Mouse (Mus musculus) megakaryocyte progenitor cell, adult 5-6 weeks (primary cell): ENCODE data around the gene Fads3. TPM values are rescaled to one million over a fixed set of nuclear protein-coding genes. Genes with fewer than 3 reads are reported as not detected.

Source experiments
- ATAC-seq: replicated peaks from 2 replicates; pipeline ENCODE4 v1.8.0; 2016; ENCODE audit warnings: mild to moderate bottlenecking, moderate TSS enrichment, inconsistent platforms; ENCODE audit not compliant: poor library complexity
- total RNA-seq, 2 experiments: library from RNA; stranded (forward) in 1 of 2; stranded (reverse) in 1 of 2; fragments of 157-497, 149-512 nt in 1 of 2; fragments of 200-1000 nt in 1 of 2; gene quantifications; 2 replicates each; pipeline versions ENCODE4 v1.2.3 to v1.2.4; 2015 to 2017

Gene Fads3
- total RNA-seq, 2 experiments from 2014 or later = 2.1 to 2.8 TPM

DNA sequence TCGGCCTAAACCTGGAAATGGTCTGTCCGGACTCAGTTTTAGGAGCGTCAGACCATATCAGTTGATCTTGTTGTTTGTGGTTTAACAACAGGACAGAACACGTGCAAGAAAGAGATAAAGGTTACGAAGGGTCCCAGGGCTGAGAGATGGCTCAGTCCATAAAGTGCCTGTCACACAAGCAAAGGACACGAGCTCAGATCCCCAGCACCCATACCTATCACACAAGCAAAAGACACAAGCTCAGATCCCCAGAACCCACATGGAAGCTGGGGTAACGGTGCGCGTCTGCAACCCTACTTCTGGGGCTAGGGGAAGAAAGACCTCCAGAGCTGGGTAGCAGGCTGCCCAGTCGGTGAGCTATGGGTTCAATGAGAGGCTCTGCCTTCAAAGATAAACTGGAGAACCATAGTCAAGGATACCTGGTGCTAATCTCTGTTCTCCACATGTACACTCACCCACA, 63.7 kb downstream of the Fads3 start:
- ATAC-seq = peak; percentile 44

DNA sequence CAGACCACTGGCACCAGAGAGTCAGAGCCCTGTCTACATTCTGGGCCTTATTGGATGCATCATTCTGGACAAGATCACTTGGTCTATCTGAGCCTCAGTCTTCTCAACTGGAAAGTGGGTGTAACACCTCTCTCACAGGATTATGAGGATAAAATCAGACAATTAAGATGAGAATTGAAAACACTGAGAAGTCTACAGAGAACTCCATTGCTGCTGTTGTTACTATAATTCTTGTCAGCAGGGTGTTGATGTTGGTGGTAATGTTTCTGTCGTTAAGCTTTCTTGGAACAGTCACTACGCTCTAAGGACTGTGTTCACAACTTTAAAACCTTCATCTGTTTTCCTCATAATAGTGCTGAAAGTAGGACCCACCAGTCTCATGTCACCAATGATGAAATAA, 65.3 kb downstream of the Fads3 start:
- ATAC-seq = no peak

DNA sequence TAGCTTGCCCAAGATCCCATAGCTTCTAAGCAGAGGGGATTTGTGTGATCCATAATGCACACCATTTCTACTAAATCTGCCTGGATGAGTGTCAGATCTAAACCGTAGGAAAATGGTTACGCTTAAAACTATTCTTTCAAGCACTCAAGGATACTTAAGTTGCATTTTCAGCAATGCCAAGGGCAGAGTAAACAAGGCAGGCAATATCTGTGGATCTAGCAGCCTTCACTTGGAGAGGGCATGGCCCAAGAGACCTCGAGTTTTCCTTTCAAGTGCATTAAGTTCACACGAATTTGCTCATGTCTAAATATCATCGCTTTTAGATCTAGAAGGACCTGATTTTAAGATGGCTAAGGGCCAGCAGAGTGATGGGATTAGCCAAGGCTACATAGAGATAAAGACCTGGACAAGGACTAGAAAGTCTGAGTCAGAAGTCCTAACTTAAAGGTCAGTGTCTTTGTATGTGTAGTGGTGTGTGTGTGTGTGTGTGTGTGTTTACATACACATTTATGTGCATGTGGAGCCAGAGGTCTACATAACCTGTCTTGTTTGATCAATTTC, 65.8 kb downstream of the Fads3 start:
- no peak for ATAC-seq

DNA sequence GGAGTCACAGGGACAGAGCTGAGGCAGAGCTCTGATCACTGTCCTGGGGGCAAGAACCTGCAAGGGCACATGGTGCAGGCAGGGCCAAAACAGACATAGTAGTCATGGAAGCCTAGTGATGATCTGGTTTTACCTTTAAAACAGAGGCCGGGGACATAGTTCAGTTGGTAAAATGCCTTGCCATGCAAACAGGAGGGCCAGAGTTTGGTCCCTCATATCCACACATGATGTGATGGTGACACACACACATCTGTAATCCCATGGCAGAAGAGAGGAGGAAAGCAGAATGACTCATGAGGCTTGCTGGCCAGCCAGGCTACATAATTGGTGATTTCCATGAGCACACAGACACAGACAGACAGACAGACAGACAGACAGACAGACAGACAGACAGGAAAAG, 66.8 kb downstream of the Fads3 start:
- no peak for ATAC-seq

DNA sequence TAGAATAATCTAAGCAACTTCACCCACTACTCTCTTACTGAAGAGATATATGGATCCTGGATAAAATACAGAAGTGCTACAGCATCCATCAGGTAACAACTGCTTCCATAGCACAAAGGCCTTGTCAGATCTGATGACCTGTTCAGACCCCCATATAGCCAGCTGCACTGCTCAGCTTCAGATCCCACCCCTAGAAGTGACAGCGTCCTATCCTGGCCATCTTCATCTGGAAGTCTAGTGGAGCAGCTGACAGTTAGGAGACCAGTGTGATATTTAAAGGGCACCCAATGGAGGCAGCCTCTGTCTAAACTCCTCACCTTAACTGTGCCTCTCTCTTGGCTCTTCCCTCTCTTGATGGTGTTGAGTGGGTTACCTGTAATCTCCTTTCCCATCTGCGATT, 67.3 kb downstream of the Fads3 start:
- ATAC-seq = no peak

Other genes with a start within 250 kb of the Fads3 start
- gene Scgb2a2, start 194.0 kb upstream of the Fads3 start, total RNA-seq (2015) = not detected in 2 replicates
- gene Scgb2a2, start 194.0 kb upstream of the Fads3 start, total RNA-seq (2017) = not detected in 2 replicates
- 179 and 188 TPM in 2 replicates for gene Incenp, start 142.0 kb upstream of the Fads3 start, total RNA-seq (2015)
- gene Incenp, start 142.0 kb upstream of the Fads3 start, total RNA-seq (2017) = 95.9 and 97.2 TPM in 2 replicates
- gene Fth1, start 61.0 kb upstream of the Fads3 start, total RNA-seq (2015) = 1,115 and 1,144 TPM in 2 replicates
- gene Fth1, start 61.0 kb upstream of the Fads3 start, total RNA-seq (2017) = 325 and 354 TPM in 2 replicates
- 0.15 and 1.1 TPM in 2 replicates for gene Best1, start 39.9 kb upstream of the Fads3 start, total RNA-seq (2015)
- not detected in 2 replicates for gene Best1, start 39.9 kb upstream of the Fads3 start, total RNA-seq (2017)
- 3.0 and 4.6 TPM in 2 replicates for gene Rab3il1, start 39.9 kb upstream of the Fads3 start, total RNA-seq (2015)
- gene Rab3il1, start 39.9 kb upstream of the Fads3 start, total RNA-seq (2017) = 3.4 and 3.9 TPM in 2 replicates
- 7.7 and 10.4 TPM in 2 replicates for gene Fads2, start 60.2 kb downstream of the Fads3 start, total RNA-seq (2015)
- gene Fads2, start 60.2 kb downstream of the Fads3 start, total RNA-seq (2017) = 6.3 and 13.7 TPM in 2 replicates
- 14.9 and 22.2 TPM in 2 replicates for gene Fads1, start 141.3 kb downstream of the Fads3 start, total RNA-seq (2015)
- 9.4 and 10.0 TPM in 2 replicates for gene Fads1, start 141.3 kb downstream of the Fads3 start, total RNA-seq (2017)
- gene Tmem258, start 162.4 kb downstream of the Fads3 start, total RNA-seq (2015) = 308 and 313 TPM in 2 replicates
- 149 and 204 TPM in 2 replicates for gene Tmem258, start 162.4 kb downstream of the Fads3 start, total RNA-seq (2017)
- 56.9 and 61.1 TPM in 2 replicates for gene Fen1, start 162.6 kb downstream of the Fads3 start, total RNA-seq (2015)
- gene Fen1, start 162.6 kb downstream of the Fads3 start, total RNA-seq (2017) = 125 and 135 TPM in 2 replicates
- not detected in 2 replicates for gene Myrf, start 199.2 kb downstream of the Fads3 start, total RNA-seq (2015)
- gene Myrf, start 199.2 kb downstream of the Fads3 start, total RNA-seq (2017) = not detected in 2 replicates